16 mouse cellular contexts compared by ENCODE assay signal in genomic region chr1:76832311-76832710, GRCm38 (mm10).
"Had no signal": no experiment of that assay in that cellular context is flagged by ENCODE, and none has a peak within 500 bp of the region (broad histone marks: within the 10 kb centered on the region; RNA-seq: fewer than 3 reads in every experiment).

No protein-coding gene starts in this region.

- H3K9me3 ChIP-seq: kidney, embryonic 15.5 days; limb, embryonic 15.5 days; liver, embryonic 12.5 days; lung, embryonic 15.5 days; neural tube, embryonic 13.5 days; stomach, embryonic 15.5 days had no signal

- H3K27ac ChIP-seq: kidney, embryonic 15.5 days; limb, embryonic 15.5 days; liver, embryonic 12.5 days; lung, embryonic 15.5 days; neural tube, embryonic 13.5 days; stomach, embryonic 15.5 days had no signal

- H3K36me3 ChIP-seq: kidney, embryonic 15.5 days; limb, embryonic 15.5 days; liver, embryonic 12.5 days; lung, embryonic 15.5 days; neural tube, embryonic 13.5 days; stomach, embryonic 15.5 days had no signal

- H3K27me3 ChIP-seq: kidney, embryonic 15.5 days; limb, embryonic 15.5 days; liver, embryonic 12.5 days; lung, embryonic 15.5 days; neural tube, embryonic 13.5 days; stomach, embryonic 15.5 days had no signal

- H3K4me2 ChIP-seq: kidney, embryonic 15.5 days; limb, embryonic 15.5 days; liver, embryonic 12.5 days; lung, embryonic 15.5 days; midbrain, embryonic 11.5 days; neural tube, embryonic 13.5 days; stomach, embryonic 15.5 days had no signal

- H3K9ac ChIP-seq: kidney, embryonic 15.5 days; limb, embryonic 15.5 days; liver, embryonic 12.5 days; lung, embryonic 15.5 days; neural tube, embryonic 13.5 days; stomach, embryonic 15.5 days had no signal

- H3K4me3 ChIP-seq: kidney, embryonic 15.5 days; limb, embryonic 15.5 days; liver, embryonic 12.5 days; lung, embryonic 15.5 days; neural tube, embryonic 13.5 days; stomach, embryonic 15.5 days had no signal

- DNase-seq: kidney, adult 2 months; kidney, postnatal 36 days; lung, postnatal 4 days; retina, postnatal 1 day; right cerebral cortex, postnatal 14 days; thymus, adult 2 months; thymus, postnatal 25 days had no signal

- ATAC-seq: intestine, embryonic 16.5 days; liver, embryonic 12.5 days; midbrain, embryonic 16.5 days had no signal

- H3K4me1 ChIP-seq: limb, embryonic 15.5 days; liver, embryonic 12.5 days; lung, embryonic 15.5 days; neural tube, embryonic 13.5 days; stomach, embryonic 15.5 days had no signal
